Mouse (Mus musculus) midbrain, postnatal 0 days (tissue): ENCODE measurements at regions not wholly inside any gene's neighbourhood (a gene's known extent, or its start where the extent isn't known, plus 50 kb on each side); places are given as distances from the start of the nearest gene placed in this dataset.

Experiments
- ATAC-seq: fragments of 200-750 bp; cut with Nextera tagmentation; 2 replicates; pipeline ENCODE4 v1.8.0; 2017; ENCODE audit warnings: moderate number of reproducible peaks, mild to moderate bottlenecking, moderate TSS enrichment, moderate library complexity; ENCODE audit not compliant: low FRiP score
- DNase-seq: peaks from one replicate; pipeline ENCODE4 v3.0.0-alpha.2; 2015; ENCODE audit warnings: low spot score
- H3K27ac ChIP-seq: fragments of 300-500 bp; sonication (generic); 2 replicates; pipeline ENCODE4 v1.5.1; 2014; ENCODE audit warnings: low read depth, mild to moderate bottlenecking, low read length, mixed read lengths
- H3K27me3 ChIP-seq: fragments of 300-500 bp; sonication (generic); 2 replicates; pipeline ENCODE4 v1.6.1; 2014; ENCODE audit warnings: low read length, control low read depth, mixed read lengths; ENCODE audit not compliant: insufficient read depth
- H3K36me3 ChIP-seq: fragments of 300-500 bp; sonication (generic); 2 replicates; pipeline ENCODE4 v1.6.1; 2014; ENCODE audit warnings: low read length, control low read depth, mixed read lengths; ENCODE audit not compliant: insufficient read depth
- H3K4me1 ChIP-seq: fragments of 300-500 bp; sonication (generic); 2 replicates; pipeline ENCODE4 v1.6.1; 2014; ENCODE audit warnings: mild to moderate bottlenecking, control low read depth, antibody characterized with exemption, low read length, mixed read lengths; ENCODE audit not compliant: insufficient read depth
- H3K4me2 ChIP-seq: fragments of 300-500 bp; sonication (generic); 2 replicates; pipeline ENCODE4 v1.6.1; 2014; ENCODE audit warnings: low read depth, mild to moderate bottlenecking, low read length, mixed read lengths; ENCODE audit not compliant: poor library complexity, severe bottlenecking
- H3K4me3 ChIP-seq: fragments of 300-500 bp; sonication (generic); 2 replicates; pipeline ENCODE4 v1.5.1; 2014; ENCODE audit warnings: low read depth, mild to moderate bottlenecking, low read length, moderate library complexity
- H3K9ac ChIP-seq: fragments of 300-500 bp; sonication (generic); replicated peaks from 2 replicates; pipeline ENCODE4 v1.6.1; 2014; ENCODE audit warnings: mild to moderate bottlenecking, low read length, moderate library complexity, mixed read lengths; ENCODE audit not compliant: poor library complexity, severe bottlenecking
- H3K9me3 ChIP-seq: fragments of 300-500 bp; sonication (generic); 2 replicates; pipeline ENCODE4 v1.6.1; 2016; ENCODE audit warnings: low read length, control low read depth
- CTCF ChIP-seq: IDR thresholded peaks from 2 replicates; pipeline ENCODE4 v1.5.1; 2016; ENCODE audit warnings: antibody characterized with exemption, mild to moderate bottlenecking

DNA sequence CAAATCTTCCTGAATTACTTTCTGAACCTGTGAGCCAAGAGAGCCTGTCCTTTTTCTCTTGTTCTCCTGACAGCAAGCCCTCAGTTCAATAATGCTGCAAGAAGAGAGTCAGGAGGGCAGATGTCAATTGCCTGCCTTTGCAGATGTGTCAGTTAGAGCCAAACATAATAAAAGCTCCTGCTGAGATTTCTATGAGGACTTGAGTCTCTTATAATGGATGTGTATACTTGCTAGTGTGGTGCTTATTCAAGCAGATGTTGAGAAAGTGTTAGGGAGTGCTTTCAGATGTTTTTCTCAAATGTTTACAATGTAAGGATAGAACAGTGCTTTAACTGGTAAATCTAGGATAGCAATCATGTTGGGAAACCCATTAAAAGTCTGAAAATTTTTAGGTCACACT is 1055.1 kb upstream of the 1700015G11Rik start:
- H3K4me2 ChIP-seq: no peak overlapping the region
- DNase-seq (peak; percentile 2), ATAC-seq (no peak)
- no peaks in the 10 kb centered on the region for H3K27me3 ChIP-seq
- H3K4me3 ChIP-seq: no peak overlapping the region
- no peaks in the 10 kb centered on the region for H3K4me1 ChIP-seq
- H3K9ac ChIP-seq: no peak overlapping the region
- TF ChIP-seq CTCF: no peak
- H3K27ac ChIP-seq: no peak overlapping the region
- H3K36me3 ChIP-seq: no peaks in the 10 kb centered on the region
- 0 out of 2 replicates have a peak, but pooled peaks cover 4% of the 10 kb centered on the region for H3K9me3 ChIP-seq
